Mouse (Mus musculus): ENCODE measurements around the gene Ccdc185. TPM values are rescaled to one million over a fixed set of nuclear protein-coding genes. Genes with fewer than 3 reads are reported as not detected.

Gene Ccdc185
- polyA plus RNA-seq, 1 experiment, result not detected

DNA sequence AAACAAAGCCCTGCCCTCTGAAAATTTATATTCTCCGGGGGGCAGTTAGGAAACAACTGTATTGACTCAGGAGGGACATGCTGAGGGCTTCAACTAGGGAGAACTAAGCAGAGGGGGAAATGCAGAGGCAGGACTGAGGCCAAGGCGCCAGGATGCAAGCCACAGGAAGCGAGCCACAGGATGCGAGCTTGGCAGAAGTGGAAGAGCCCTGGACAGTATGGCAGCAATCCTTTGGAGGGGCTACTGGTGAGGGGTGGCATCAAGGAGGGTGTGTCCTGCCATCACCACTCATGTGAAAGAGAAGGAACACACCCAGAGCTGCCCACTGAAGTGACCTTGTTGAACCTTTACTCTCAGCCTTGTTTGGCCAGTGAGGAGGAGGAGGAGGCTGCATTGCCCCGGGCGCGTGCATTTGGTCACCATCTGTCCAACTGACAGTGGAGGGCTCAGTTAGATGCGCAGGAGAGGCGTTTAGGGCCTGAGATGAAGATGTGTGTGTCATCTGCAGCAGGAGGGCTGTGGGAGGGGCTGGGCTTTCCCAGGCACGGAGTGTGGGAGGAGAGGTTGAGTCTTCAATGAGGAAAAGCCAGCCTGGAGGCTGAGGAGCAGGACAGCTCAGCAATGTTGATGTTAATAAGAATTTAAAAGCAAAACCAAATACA lies 27.9 kb upstream of the Ccdc185 start:
- no peak for DNase-seq (ENCODE audit: low read depth)
- TF ChIP-seq CTCF (IDR thresholded peaks at IDR 0.05; ENCODE audit: borderline replicate concordance, extremely low read depth, insufficient read depth, insufficient read length), result no peak
- no peak for TF ChIP-seq POLR2A (IDR thresholded peaks at IDR 0.05; ENCODE audit: borderline replicate concordance, extremely low read depth, insufficient read depth, insufficient read length, poor library complexity, severe bottlenecking)

DNA sequence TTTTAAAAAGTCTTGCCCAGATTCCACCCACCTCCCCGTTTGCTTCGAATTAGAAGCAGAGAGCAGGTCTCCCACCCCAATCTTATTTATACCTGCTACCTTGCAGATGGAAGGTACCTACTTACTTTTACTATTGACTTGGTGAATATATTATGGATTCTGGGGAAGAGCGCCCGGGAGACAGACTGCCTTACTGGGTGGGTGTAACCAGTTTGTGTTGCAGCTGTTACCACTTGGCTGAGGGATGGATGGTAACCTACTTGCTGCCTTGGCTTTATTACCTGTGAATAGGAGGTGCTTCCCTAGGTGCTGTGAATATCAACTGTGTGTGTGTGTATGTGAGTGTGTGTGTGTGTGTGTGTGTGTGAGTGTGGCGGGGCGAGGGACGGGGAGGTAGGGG lies 26.6 kb upstream of the Ccdc185 start:
- no peak for DNase-seq (ENCODE audit: low read depth)
- TF ChIP-seq CTCF (IDR thresholded peaks at IDR 0.05; ENCODE audit: borderline replicate concordance, extremely low read depth, insufficient read depth, insufficient read length), result no peak
- no peak for TF ChIP-seq POLR2A (IDR thresholded peaks at IDR 0.05; ENCODE audit: borderline replicate concordance, extremely low read depth, insufficient read depth, insufficient read length, poor library complexity, severe bottlenecking)

DNA sequence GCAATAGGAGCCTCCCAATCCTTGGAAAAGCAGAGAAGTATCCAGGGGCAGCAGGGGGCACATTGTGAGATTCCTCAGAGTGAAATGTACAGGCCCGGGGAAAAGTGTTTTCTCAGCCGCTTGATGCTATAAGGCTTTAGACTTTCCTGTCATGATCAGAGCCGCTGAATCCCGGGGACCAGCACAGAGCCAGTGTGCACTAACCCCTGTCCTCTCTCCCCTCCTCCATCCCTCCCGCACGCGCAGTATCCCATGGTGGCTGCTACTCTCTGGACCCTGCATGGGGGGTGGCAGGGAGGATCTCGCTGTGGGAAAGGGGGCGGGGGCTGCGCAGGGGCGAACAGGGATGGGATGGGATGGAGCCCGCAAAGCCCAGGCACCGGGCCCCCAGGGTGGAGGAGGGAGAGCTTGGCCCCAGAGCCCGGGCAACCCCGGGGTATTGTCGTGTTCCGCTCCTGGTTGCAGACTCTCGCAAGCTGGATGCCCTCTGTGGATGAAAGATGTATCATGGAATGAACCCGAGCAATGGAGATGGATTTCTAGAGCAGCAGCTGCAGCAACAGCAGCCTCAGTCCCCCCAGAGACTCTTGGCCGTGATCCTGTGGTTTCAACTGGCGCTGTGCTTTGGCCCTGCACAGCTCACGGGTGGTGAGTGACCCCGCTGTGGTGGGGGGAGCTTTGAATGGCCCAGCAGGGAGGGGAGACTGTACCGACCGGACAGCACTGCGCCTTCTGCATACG lies 15.7 kb upstream of the Ccdc185 start:
- no peak for TF ChIP-seq POLR2A (IDR thresholded peaks at IDR 0.05; ENCODE audit: borderline replicate concordance, extremely low read depth, insufficient read depth, insufficient read length, poor library complexity, severe bottlenecking)
- TF ChIP-seq CTCF (IDR thresholded peaks at IDR 0.05; ENCODE audit: borderline replicate concordance, extremely low read depth, insufficient read depth, insufficient read length), result no peak
- peak; percentile 65 for DNase-seq (ENCODE audit: low read depth)

DNA sequence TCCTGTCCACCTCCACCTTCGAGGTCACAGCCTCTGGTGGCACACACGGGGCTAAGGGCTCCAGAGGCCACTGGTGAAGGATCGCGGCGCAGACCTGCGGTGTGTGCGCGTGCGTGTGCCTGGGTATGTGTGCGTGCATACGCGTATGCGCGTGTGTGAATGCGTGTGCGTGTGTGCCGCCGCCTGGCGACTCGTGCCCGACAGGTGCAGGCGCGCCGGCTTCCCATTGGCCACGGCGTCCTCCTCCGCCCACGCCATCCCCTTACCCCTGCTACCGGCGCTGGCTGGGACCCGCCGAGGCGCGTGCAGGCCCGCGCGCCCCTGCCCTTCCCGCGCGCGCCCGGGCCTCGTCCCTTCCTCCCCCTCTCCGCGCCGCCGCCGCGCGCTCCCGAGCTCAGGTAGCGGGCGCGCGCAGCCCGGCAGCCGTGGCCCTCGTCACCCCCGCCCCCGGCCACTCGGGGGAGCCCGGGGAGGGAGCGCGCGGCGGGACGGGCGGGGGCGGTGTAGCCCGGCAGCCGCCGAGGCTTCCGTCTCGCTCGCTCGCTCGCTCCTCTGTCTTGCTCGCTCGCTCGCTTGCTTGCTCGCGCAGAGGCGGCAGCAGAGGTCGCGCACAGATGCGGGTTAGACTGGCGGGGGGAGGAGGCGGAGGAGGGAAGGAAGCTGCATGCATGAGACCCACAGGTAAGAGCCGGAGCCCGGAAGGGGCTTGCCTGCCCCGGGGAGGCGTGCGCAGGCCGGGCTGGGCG lies 14.9 kb upstream of the Ccdc185 start, which contains the start of gene Susd4:
Gene Susd4, plus strand, starts transcription at position 145 of the 746 bp plus-strand sequence.
- DNase-seq (ENCODE audit: low read depth), result peak; percentile 94
- TF ChIP-seq POLR2A (IDR thresholded peaks at IDR 0.05; ENCODE audit: borderline replicate concordance, extremely low read depth, insufficient read depth, insufficient read length, poor library complexity, severe bottlenecking), result peak; percentile 51; the same call in 1 of the 2 replicates
- no peak for TF ChIP-seq CTCF (IDR thresholded peaks at IDR 0.05; ENCODE audit: borderline replicate concordance, extremely low read depth, insufficient read depth, insufficient read length)

DNA sequence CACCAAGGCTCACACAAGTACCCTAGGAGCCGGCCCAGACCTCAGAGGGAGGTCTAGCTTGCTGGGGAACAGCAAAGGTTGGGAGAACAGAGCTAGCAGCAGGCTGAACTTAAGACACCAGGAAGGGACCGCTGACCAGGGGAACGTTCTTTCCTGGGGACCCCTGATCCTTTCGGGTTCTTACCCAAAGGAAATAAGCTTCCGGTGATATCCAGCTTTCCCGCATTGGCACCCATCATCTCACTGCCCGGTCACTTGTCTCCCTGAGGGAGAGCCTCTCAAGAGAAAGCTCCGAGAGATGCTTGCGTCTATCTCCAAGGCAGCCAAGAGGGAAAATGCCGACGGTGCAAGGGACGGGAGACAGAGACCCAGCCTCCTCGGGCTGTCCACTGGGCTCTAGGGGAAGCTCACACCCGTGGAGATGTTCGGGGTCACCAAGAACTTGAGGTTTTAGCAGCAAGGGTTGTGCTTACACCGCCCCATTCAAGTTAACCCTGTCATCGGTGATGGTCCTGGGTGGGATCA lies 14.3 kb upstream of the Ccdc185 start:
- no peak for TF ChIP-seq POLR2A (IDR thresholded peaks at IDR 0.05; ENCODE audit: borderline replicate concordance, extremely low read depth, insufficient read depth, insufficient read length, poor library complexity, severe bottlenecking)
- TF ChIP-seq CTCF (IDR thresholded peaks at IDR 0.05; ENCODE audit: borderline replicate concordance, extremely low read depth, insufficient read depth, insufficient read length), result no peak
- DNase-seq (ENCODE audit: low read depth), result no peak

DNA sequence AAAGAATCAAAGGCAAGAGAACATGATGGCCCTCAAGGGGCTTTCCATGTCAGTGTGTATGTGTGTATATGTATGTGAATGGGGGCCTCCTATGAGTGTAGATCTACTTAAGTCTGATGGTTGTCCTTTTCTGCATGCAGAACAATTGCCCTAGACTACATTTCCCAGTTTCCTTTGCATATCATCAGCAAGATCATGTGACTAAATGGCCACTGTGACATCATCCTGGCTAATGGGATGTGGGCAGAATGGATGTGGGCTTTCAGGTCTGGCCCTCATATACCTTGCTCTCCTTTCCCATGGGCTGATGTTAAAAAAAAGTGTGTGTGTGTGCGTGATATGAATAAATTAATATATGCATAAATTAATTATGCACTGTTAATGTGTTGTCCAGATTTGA lies 9.8 kb upstream of the Ccdc185 start:
- TF ChIP-seq POLR2A (IDR thresholded peaks at IDR 0.05; ENCODE audit: borderline replicate concordance, extremely low read depth, insufficient read depth, insufficient read length, poor library complexity, severe bottlenecking), result no peak
- TF ChIP-seq CTCF (IDR thresholded peaks at IDR 0.05; ENCODE audit: borderline replicate concordance, extremely low read depth, insufficient read depth, insufficient read length), result no peak
- peak; percentile 30 for DNase-seq (ENCODE audit: low read depth)

DNA sequence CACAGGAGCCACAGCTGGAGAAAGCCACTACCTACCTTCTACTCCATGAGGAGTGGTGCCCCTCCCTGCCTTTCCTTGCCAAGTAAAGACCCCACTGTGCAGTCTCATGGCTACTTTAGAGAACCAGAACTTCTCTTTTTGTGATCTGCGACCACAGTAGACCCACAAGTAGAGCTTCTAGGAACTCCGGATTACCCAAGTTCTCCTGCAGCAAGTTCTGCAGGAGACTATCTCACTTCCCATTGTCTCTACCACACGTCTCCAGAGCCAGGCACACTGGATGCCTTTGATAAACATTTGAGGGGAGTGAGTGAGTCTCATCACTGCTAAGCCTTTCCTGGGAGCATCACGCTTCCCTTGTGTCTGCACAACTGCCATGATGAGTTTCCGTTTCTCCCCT lies 5.9 kb upstream of the Ccdc185 start:
- DNase-seq (ENCODE audit: low read depth), result no peak
- TF ChIP-seq CTCF (IDR thresholded peaks at IDR 0.05; ENCODE audit: borderline replicate concordance, extremely low read depth, insufficient read depth, insufficient read length) (no peak), POLR2A (IDR thresholded peaks at IDR 0.05; ENCODE audit: borderline replicate concordance, extremely low read depth, insufficient read depth, insufficient read length, poor library complexity, severe bottlenecking) (no peak)

DNA sequence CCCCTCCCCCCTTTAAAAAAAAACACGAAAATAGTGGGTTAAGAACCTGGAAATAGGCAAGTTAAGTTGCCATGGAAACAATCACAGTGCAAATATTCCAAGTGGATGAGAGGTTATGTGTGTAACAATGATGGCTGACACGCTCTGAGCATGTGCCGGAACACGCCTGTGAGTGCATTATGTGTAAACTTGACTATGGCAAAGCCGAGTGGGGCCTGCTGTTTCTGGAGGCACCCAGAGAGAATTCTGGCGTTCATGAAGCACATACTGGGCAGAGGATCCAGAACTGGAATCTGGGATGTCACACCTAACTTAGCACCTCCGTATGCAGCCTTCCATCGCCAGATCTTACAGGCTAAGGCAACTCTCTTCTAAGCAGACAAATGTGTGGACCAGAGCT lies 4.7 kb upstream of the Ccdc185 start:
- DNase-seq (ENCODE audit: low read depth), result peak; percentile 52
- TF ChIP-seq POLR2A (IDR thresholded peaks at IDR 0.05; ENCODE audit: borderline replicate concordance, extremely low read depth, insufficient read depth, insufficient read length, poor library complexity, severe bottlenecking) (no peak), CTCF (IDR thresholded peaks at IDR 0.05; ENCODE audit: borderline replicate concordance, extremely low read depth, insufficient read depth, insufficient read length) (no peak)

DNA sequence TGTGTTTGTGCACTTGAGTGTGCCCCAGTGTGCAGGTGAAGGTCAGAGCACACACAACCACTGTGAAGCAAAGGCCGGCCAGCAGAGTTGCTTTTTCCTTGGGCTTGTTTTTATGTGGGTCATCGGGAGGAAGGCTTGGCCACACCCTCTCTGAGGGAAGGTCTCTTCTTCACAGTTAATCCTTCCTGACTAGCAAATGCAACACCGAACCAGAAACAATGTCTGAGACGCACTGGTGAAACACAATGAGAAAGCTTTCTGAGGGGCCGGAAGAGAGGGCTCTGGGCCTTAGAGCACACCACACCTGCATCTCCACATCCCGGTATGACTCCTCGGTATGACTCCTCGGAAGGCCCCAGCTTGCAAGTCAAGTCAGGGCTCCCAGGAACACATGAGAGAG lies 2.3 kb upstream of the Ccdc185 start:
- TF ChIP-seq CTCF (IDR thresholded peaks at IDR 0.05; ENCODE audit: borderline replicate concordance, extremely low read depth, insufficient read depth, insufficient read length), result no peak
- TF ChIP-seq POLR2A (IDR thresholded peaks at IDR 0.05; ENCODE audit: borderline replicate concordance, extremely low read depth, insufficient read depth, insufficient read length, poor library complexity, severe bottlenecking), result no peak
- no peak for DNase-seq (ENCODE audit: low read depth)

DNA sequence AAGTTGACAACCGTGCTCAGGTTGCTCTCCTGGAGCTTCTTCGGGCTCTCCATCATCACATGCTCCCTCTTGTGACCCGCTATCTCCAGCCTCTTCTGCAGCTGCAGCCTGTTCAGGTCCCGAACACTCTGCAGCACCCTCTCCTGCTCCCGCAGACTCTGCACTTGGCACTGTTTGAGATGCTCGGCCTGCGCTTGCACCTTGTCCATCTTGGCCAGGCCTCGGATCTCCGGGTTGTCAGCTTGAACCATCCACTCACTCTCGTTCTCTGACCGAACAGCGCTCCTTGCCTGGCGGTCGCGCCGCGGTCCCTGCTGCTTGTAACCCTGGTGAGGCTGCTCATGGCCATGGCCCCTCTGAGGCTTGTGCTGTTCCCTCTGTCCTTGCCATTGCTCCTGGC lies 1.1 kb downstream of the Ccdc185 start:
- no peak for DNase-seq (ENCODE audit: low read depth)
- TF ChIP-seq CTCF (IDR thresholded peaks at IDR 0.05; ENCODE audit: borderline replicate concordance, extremely low read depth, insufficient read depth, insufficient read length) (no peak), POLR2A (IDR thresholded peaks at IDR 0.05; ENCODE audit: borderline replicate concordance, extremely low read depth, insufficient read depth, insufficient read length, poor library complexity, severe bottlenecking) (no peak)

DNA sequence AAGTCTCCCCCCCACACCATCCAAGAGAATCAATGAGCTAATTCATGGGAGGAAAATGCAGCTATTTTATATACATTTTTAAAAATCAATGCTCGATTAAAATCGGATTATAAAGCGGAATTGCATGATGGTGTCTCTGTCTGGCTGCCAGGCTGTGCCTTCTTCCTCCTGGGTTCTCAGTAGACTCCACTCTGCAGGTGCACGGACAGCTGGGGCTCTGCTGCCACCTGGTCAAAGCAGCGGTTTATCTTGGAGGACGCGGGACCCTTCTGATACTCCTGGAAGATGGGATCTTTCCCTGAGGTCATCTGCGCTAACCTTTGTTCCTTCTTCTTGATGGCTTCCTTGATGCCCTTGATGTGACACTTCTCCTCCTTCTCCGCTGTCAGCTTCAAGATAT lies 1.9 kb downstream of the Ccdc185 start:
- DNase-seq (ENCODE audit: low read depth), result no peak
- TF ChIP-seq CTCF (IDR thresholded peaks at IDR 0.05; ENCODE audit: borderline replicate concordance, extremely low read depth, insufficient read depth, insufficient read length) (no peak), POLR2A (IDR thresholded peaks at IDR 0.05; ENCODE audit: borderline replicate concordance, extremely low read depth, insufficient read depth, insufficient read length, poor library complexity, severe bottlenecking) (no peak)
